Mouse (Mus musculus): ENCODE data around the gene Sox2. TPM values are rescaled to one million over a fixed set of nuclear protein-coding genes. Genes with fewer than 3 reads are reported as not detected.

Gene Sox2
- total RNA-seq, 2 experiments from 2014 or later = 40.5 to 43.8 TPM

GRCm38 (mm10) chr3:34667881-34668817, 17.9 kb downstream of the Sox2 start:
- intact Hi-C loops (cut with DNase I) = no loop called here
- no peak for DNase-seq (ENCODE audit: low spot score in 2 of 2)

GRCm38 (mm10) chr3:34671024-34671660, 20.9 kb downstream of the Sox2 start:
- no peak for DNase-seq (ENCODE audit: low spot score in 2 of 2)
- intact Hi-C loops (cut with DNase I) = no loop called here

GRCm38 (mm10) chr3:34678840-34679239, 28.6 kb downstream of the Sox2 start:
- no peak for DNase-seq (ENCODE audit: low spot score in 2 of 2)
- intact Hi-C loops (cut with DNase I) = no loop called here

GRCm38 (mm10) chr3:34679439-34679838, 29.2 kb downstream of the Sox2 start:
- no peak for DNase-seq (ENCODE audit: low spot score in 2 of 2)
- intact Hi-C loops (cut with DNase I) = no loop called here

GRCm38 (mm10) chr3:34679921-34680320, 29.7 kb downstream of the Sox2 start:
- DNase-seq (ENCODE audit: low spot score in 2 of 2) = no peak
- intact Hi-C loops (cut with DNase I) = no loop called here

- intact Hi-C loops (cut with DNase I) = no loop called here
- no peak for DNase-seq (ENCODE audit: low spot score in 2 of 2)
These were observed 37.9 kb downstream of the Sox2 start for GRCm38 (mm10) chr3:34688072-34688471.

- intact Hi-C loops (cut with DNase I) = no loop called here
- DNase-seq (ENCODE audit: low spot score in 2 of 2) = peak in 1 of 2 experiments; percentile 16
These were observed 41.6 kb downstream of the Sox2 start for GRCm38 (mm10) chr3:34691703-34692393.

GRCm38 (mm10) chr3:34692394-34692745, 42.2 kb downstream of the Sox2 start:
- intact Hi-C loops (cut with DNase I) = no loop called here
- no peak for DNase-seq (ENCODE audit: low spot score in 2 of 2)

Small RNAs within 50 kb of the gene (microRNA-seq; reads per million reads assigned to microRNA genes)
- 0 reads per million in 2 experiments for gene Mir1897

Data from left cerebral cortex, postnatal 25 days (tissue).